Mouse (Mus musculus) kidney, adult 8-10 months (tissue): Measurements from ENCODE around the gene Tmem268.

ENCODE experiments used
- DNase-seq, 2 experiments: peaks; one replicate each; pipeline ENCODE4 v3.0.0; 2022

Gene Tmem268

GRCm38 (mm10) chr4:63558407-63559081, at the start of gene Tmem268:
Tmem268 (plus strand) TSS chr4:63558781.
- DNase-seq, result peak; percentile 51 to 70

- no peak for DNase-seq
Observed at GRCm38 (mm10) chr4:63512921-63513320, 45.7 kb upstream of the Tmem268 start.

GRCm38 (mm10) chr4:63514454-63514984, 44.1 kb upstream of the Tmem268 start:
- DNase-seq, result peak; percentile 20 to 25

- DNase-seq, result no peak
Observed at GRCm38 (mm10) chr4:63515021-63515420, 43.6 kb upstream of the Tmem268 start.

GRCm38 (mm10) chr4:63521813-63522419, 36.7 kb upstream of the Tmem268 start:
- no peak for DNase-seq

- DNase-seq, result peak in 1 of 2 experiments; percentile 5
Observed at GRCm38 (mm10) chr4:63525514-63525913, 33.1 kb upstream of the Tmem268 start.

- no peak for DNase-seq
Observed at GRCm38 (mm10) chr4:63528946-63529345, 29.6 kb upstream of the Tmem268 start.

GRCm38 (mm10) chr4:63530409-63530808, 28.2 kb upstream of the Tmem268 start:
- DNase-seq, result no peak

GRCm38 (mm10) chr4:63537602-63538001, 21.0 kb upstream of the Tmem268 start:
- DNase-seq, result no peak

GRCm38 (mm10) chr4:63542209-63542608, 16.4 kb upstream of the Tmem268 start:
- DNase-seq, result no peak

GRCm38 (mm10) chr4:63543746-63544493, 14.7 kb upstream of the Tmem268 start:
- DNase-seq, result peak in 1 of 2 experiments; percentile 45

- peak; percentile 96 to 97 for DNase-seq
Observed at GRCm38 (mm10) chr4:63544494-63545230, 13.9 kb upstream of the Tmem268 start, which contains the start of gene Atp6v1g1. Atp6v1g1 (plus strand) TSS chr4:63544772.

- DNase-seq, result no peak
Observed at GRCm38 (mm10) chr4:63545231-63545958, 13.2 kb upstream of the Tmem268 start.

GRCm38 (mm10) chr4:63546441-63547055, 12.0 kb upstream of the Tmem268 start:
- peak; percentile 33 to 52 for DNase-seq

- no peak for DNase-seq
Observed at GRCm38 (mm10) chr4:63547799-63548198, 10.8 kb upstream of the Tmem268 start.

- no peak for DNase-seq
Observed at GRCm38 (mm10) chr4:63548491-63548890, 10.1 kb upstream of the Tmem268 start.

- DNase-seq, result no peak
Observed at GRCm38 (mm10) chr4:63550908-63551307, 7.7 kb upstream of the Tmem268 start.

- no peak for DNase-seq
Observed at GRCm38 (mm10) chr4:63552865-63553264, 5.7 kb upstream of the Tmem268 start.

GRCm38 (mm10) chr4:63553789-63554576, 4.6 kb upstream of the Tmem268 start:
- no peak for DNase-seq

GRCm38 (mm10) chr4:63554616-63555015, 4.0 kb upstream of the Tmem268 start:
- no peak for DNase-seq

GRCm38 (mm10) chr4:63555111-63555510, 3.5 kb upstream of the Tmem268 start:
- DNase-seq, result no peak
